Comparison of ENCODE assay signal across 7 mouse cellular contexts in the genomic region with DNA sequence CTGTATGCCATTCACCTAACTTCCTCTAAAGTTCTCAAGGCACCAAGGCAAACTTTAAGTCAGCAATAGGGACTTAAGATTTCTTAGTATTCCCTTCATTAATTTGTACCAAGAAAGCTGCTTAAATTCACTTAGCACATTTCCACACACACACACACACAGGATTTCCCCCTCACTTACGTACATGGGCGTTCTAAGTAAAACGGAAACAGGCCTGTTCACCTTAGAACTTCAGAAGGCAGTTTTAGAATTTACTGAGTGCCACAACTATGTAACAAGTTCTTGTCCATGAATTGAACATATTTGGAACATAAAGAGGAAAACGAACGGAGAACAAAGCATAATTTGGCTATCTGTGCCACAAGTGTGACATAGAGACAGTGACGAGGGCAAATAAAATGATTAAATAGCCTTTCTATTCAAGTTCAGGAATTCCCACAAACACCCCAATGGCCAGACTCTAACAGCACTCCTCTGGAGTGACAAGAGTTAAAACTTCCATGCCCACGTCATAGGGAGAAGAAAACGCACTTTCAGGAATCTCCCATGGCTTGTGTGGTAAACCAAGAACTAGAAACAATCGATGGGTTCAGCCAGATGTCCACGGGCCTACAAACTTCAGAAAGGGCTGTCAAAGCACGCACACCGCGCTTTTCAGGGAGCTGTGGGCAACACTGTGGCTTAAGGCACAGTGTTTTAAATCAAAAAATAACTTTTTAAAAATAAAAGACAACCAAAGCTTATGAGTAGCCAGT. TPM values are rescaled to one million over a fixed set of nuclear protein-coding genes. Genes with fewer than 3 reads are reported as not detected.
DNase-seq lines count a peak whose midpoint lies in the region; ATAC-seq and TF ChIP-seq lines count a peak whose summit lies in the region.

No protein-coding gene starts in this region.

- peak overlapping the region; percentile 92 to 99 (median 95) for H3K4me3 ChIP-seq in CH12.LX (replicated peaks in 1 of 3; ENCODE audit: low read depth in 2 of 3, low read length in 2 of 3, poor library complexity in 1 of 3)
- peak overlapping the region; percentile 60 to 93 for H3K4me3 ChIP-seq in heart, embryonic 14.5 days (ENCODE audit: control insufficient read depth in 1 of 2, insufficient read depth in 1 of 2, low read depth in 1 of 2, low read length in 2 of 2)
- peak overlapping the region; percentile 80 for H3K4me3 ChIP-seq in limb, embryonic 12.5 days (replicated peaks)
- peak overlapping the region; percentile 82 for H3K4me3 ChIP-seq in neural tube, embryonic 14.5 days (ENCODE audit: low read depth, low read length)

- H3K27me3 ChIP-seq in CH12.LX (replicated peaks) = no peaks in the 10 kb centered on the region
- no peaks in the 10 kb centered on the region for H3K27me3 ChIP-seq in heart, embryonic 14.5 days (ENCODE audit: control insufficient read depth, insufficient read depth, low read length)
- no peaks in the 10 kb centered on the region for H3K27me3 ChIP-seq in limb, embryonic 12.5 days
- H3K27me3 ChIP-seq in neural tube, embryonic 14.5 days (ENCODE audit: control insufficient read depth, insufficient read depth, low read length) = no peaks in the 10 kb centered on the region

- peak overlapping the region; percentile 76 for H3K9ac ChIP-seq in CH12.LX (ENCODE audit: insufficient read depth, low read depth)
- peak overlapping the region; percentile 93 for H3K9ac ChIP-seq in heart, embryonic 14.5 days (ENCODE audit: low read length)
- peak overlapping the region; percentile 78 for H3K9ac ChIP-seq in limb, embryonic 12.5 days (replicated peaks)
- H3K9ac ChIP-seq in neural tube, embryonic 14.5 days (replicated peaks; ENCODE audit: low read depth, low read length) = no peak overlapping the region; the same call in 1 of the 2 replicates

- peaks cover 7 to 61% of the 10 kb centered on the region in 2 experiments for H3K4me1 ChIP-seq in CH12.LX (ENCODE audit: control insufficient read depth in 1 of 2, insufficient read depth in 2 of 2)
- H3K4me1 ChIP-seq in heart, embryonic 14.5 days (ENCODE audit: control insufficient read depth in 2 of 2, insufficient read depth in 2 of 2, low read length in 2 of 2) = peaks cover 8 to 24% of the 10 kb centered on the region in 2 experiments
- H3K4me1 ChIP-seq in limb, embryonic 12.5 days (replicated peaks) = peaks cover 37% of the 10 kb centered on the region
- peaks cover 9% of the 10 kb centered on the region for H3K4me1 ChIP-seq in neural tube, embryonic 14.5 days (ENCODE audit: control insufficient read depth, insufficient read depth, low read length)

- peak overlapping the region; percentile 63 for H3K27ac ChIP-seq in CH12.LX (ENCODE audit: insufficient read depth, low read depth)
- peak overlapping the region; percentile 66 to 92 for H3K27ac ChIP-seq in heart, embryonic 14.5 days (replicated peaks in 1 of 2; ENCODE audit: control insufficient read depth in 1 of 2, insufficient read depth in 1 of 2, low read depth in 2 of 2, low read length in 2 of 2)
- peak overlapping the region; percentile 30; the same call in 1 of the 2 replicates for H3K27ac ChIP-seq in limb, embryonic 12.5 days
- H3K27ac ChIP-seq in neural tube, embryonic 14.5 days (ENCODE audit: low read depth, low read length) = no peak overlapping the region

- no peak for ATAC-seq in heart, embryonic 14.5 days (ENCODE audit: insufficient number of reproducible peaks, insufficient read depth, low FRiP score, low read depth)
- no peak for ATAC-seq in limb, embryonic 12.5 days (ENCODE audit: insufficient number of reproducible peaks, insufficient read depth, low FRiP score, low TSS enrichment, low read depth)
- ATAC-seq in neural tube, embryonic 14.5 days (ENCODE audit: low read depth) = no peak

- peaks cover 79% of the 10 kb centered on the region for H3K79me2 ChIP-seq in CH12.LX (replicated peaks; ENCODE audit: control insufficient read depth, extremely low read depth, insufficient read depth, poor library complexity, severe bottlenecking)

- dilution Hi-C loops in CH12.LX (cut with MboI; ENCODE audit: extremely low pct_ligation_motif_present, extremely low pct_unique_long_range_greater_than_20kb, low sequenced_read_pairs) = no loop called here

- no peak for TF ChIP-seq CTCF in CH12.LX (conservative IDR thresholded peaks at IDR 0.05 in 1 of 2, IDR thresholded peaks at IDR 0.05 in 1 of 2; ENCODE audit: low read depth in 2 of 2, low read length in 2 of 2)

- no peak for TF ChIP-seq EP300 in CH12.LX (IDR thresholded peaks at IDR 0.05; ENCODE audit: low read length)

- in situ Hi-C loops in CH12.LX (cut with MboI; ENCODE audit: low pct_ligation_motif_present, low pct_unique_long_range_greater_than_20kb, low sequenced_read_pairs) = no loop called here

- H3K9me3 ChIP-seq in CH12.LX (replicated peaks; ENCODE audit: low read length) = no peaks in the 10 kb centered on the region
- no peaks in the 10 kb centered on the region for H3K9me3 ChIP-seq in heart, embryonic 14.5 days (ENCODE audit: control insufficient read depth, low read length)
- no peaks in the 10 kb centered on the region for H3K9me3 ChIP-seq in limb, embryonic 12.5 days
- H3K9me3 ChIP-seq in neural tube, embryonic 14.5 days (ENCODE audit: control insufficient read depth, low read length) = no peaks in the 10 kb centered on the region

- peaks cover 31 to 58% of the 10 kb centered on the region in 2 experiments for H3K36me3 ChIP-seq in CH12.LX (replicated peaks in 1 of 2; ENCODE audit: control insufficient read depth in 1 of 2, insufficient read depth in 1 of 2, low read length in 1 of 2)
- peaks cover 35% of the 10 kb centered on the region for H3K36me3 ChIP-seq in heart, embryonic 14.5 days (ENCODE audit: control insufficient read depth, insufficient read depth, low read length)
- peaks cover 33% of the 10 kb centered on the region for H3K36me3 ChIP-seq in limb, embryonic 12.5 days
- H3K36me3 ChIP-seq in neural tube, embryonic 14.5 days (ENCODE audit: control insufficient read depth, insufficient read depth, low read length) = peaks cover 10% of the 10 kb centered on the region; the same call in 1 of the 2 replicates

- TF ChIP-seq POLR2A in CH12.LX (IDR thresholded peaks at IDR 0.05; ENCODE audit: low read depth, low read length) = 0 out of 2 replicates have a peak, but pooled peaks have one; percentile 10

- DNase-seq in CH12.LX (ENCODE audit: extremely low read depth) (no peak), adipocyte (ENCODE audit: low spot score) (peak; percentile 85)
- DNase-seq in yolk sac, embryonic 10.5 days (ENCODE audit: low spot score) = no peak
- DNase-seq in urinary bladder, postnatal 10 days (ENCODE audit: low spot score) = no peak

- H3K4me2 ChIP-seq in CH12.LX (ENCODE audit: insufficient read depth, low read depth, poor library complexity, severe bottlenecking) = peak overlapping the region; percentile 75
- peak overlapping the region; percentile 88 for H3K4me2 ChIP-seq in heart, embryonic 14.5 days (ENCODE audit: low read length)
- peak overlapping the region; percentile 86 for H3K4me2 ChIP-seq in limb, embryonic 12.5 days
- H3K4me2 ChIP-seq in neural tube, embryonic 14.5 days (ENCODE audit: low read depth, low read length) = peak overlapping the region; percentile 88

- WGBS in heart, embryonic 14.5 days = 49% methylated on average over 13 of the region's 13 CpGs
- 43% methylated on average over 13 of the region's 13 CpGs for WGBS in limb, embryonic 12.5 days
- WGBS in neural tube, embryonic 14.5 days = 46% methylated on average over 13 of the region's 13 CpGs

- no peak for TF ChIP-seq RAD21 in CH12.LX (IDR thresholded peaks at IDR 0.05; ENCODE audit: low read depth, low read length)

TF ChIP-seq in CH12.LX, 34 proteins besides CTCF, POLR2A, EP300 and RAD21 (continues in another document):
- TF ChIP-seq MAFK (IDR thresholded peaks at IDR 0.05; ENCODE audit: insufficient replicate concordance, low read length) (no peak), ZKSCAN1 (IDR thresholded peaks at IDR 0.05; ENCODE audit: borderline replicate concordance, low read depth, low read length) (no peak), GABPA (IDR thresholded peaks at IDR 0.05; ENCODE audit: insufficient replicate concordance, low read depth, low read length) (no peak), ZNF384 (IDR thresholded peaks at IDR 0.05; ENCODE audit: low read depth, low read length) (no peak), POLR2AphosphoS2 (IDR thresholded peaks at IDR 0.05; ENCODE audit: low read depth, low read length) (no peak), USF2 (conservative IDR thresholded peaks at IDR 0.05; ENCODE audit: low read depth, low read length) (no peak), UBTF (IDR thresholded peaks at IDR 0.05; ENCODE audit: low read depth, low read length) (no peak), ELF1 (IDR thresholded peaks at IDR 0.05; ENCODE audit: low read depth, low read length) (peak; percentile 35; the same call in 1 of the 2 replicates), CHD2 (IDR thresholded peaks at IDR 0.05; ENCODE audit: low read length) (no peak), CHD1 (IDR thresholded peaks at IDR 0.05; ENCODE audit: low read depth, low read length) (peak; percentile 87), SMC3 (IDR thresholded peaks at IDR 0.05; ENCODE audit: low read depth, low read length) (peak; percentile 23; the same call in 1 of the 2 replicates), TBP (conservative IDR thresholded peaks at IDR 0.05; ENCODE audit: low read depth, low read length) (no peak), PAX5 (IDR thresholded peaks at IDR 0.05; ENCODE audit: low read length) (no peak), HCFC1 (IDR thresholded peaks at IDR 0.05; ENCODE audit: low read depth, low read length) (no peak), NELFE (IDR thresholded peaks at IDR 0.05; ENCODE audit: low read depth, low read length) (no peak), MAX (IDR thresholded peaks at IDR 0.05; ENCODE audit: low read length) (no peak), JUND (conservative IDR thresholded peaks at IDR 0.05; ENCODE audit: low read depth, low read length) (no peak), MAZ (IDR thresholded peaks at IDR 0.05; ENCODE audit: low read depth, low read length) (no peak), KAT2A (IDR thresholded peaks at IDR 0.05; ENCODE audit: insufficient replicate concordance, low read length) (no peak), SIN3A (IDR thresholded peaks at IDR 0.05; ENCODE audit: low read length) (no peak), USF1 (IDR thresholded peaks at IDR 0.05; ENCODE audit: low read depth, low read length) (no peak), ETS1 (conservative IDR thresholded peaks at IDR 0.05; ENCODE audit: low read depth, low read length) (peak; percentile 56; the same call in 1 of the 2 replicates), JUN (IDR thresholded peaks at IDR 0.05; ENCODE audit: insufficient read depth, low read depth, low read length) (no peak)

RNA-seq across cellular contexts. Expression of a gene that starts 18.4 kb away (rescaled TPM):
- total RNA-seq in CH12.LX (2012; rRNA removed) (13.9 and 17.1 TPM in 2 replicates), CH12.LX (2014; rRNA removed) (19.7 and 23.7 TPM in 2 replicates)
- polyA plus RNA-seq in CH12.LX (2012; ENCODE audit: insufficient read length, low read depth) = 11.4 and 13.7 TPM in 2 replicates
- polyA plus RNA-seq in heart, embryonic 14.5 days (2014; fragmentation: Nextera tagmentation; extraction: Ambion mirVana) = 2.7 and 3.1 TPM in 2 replicates
- 3.5 TPM in 2 replicates for polyA plus RNA-seq in limb, embryonic 12.5 days (2016; fragmentation: Nextera tagmentation; extraction: Ambion mirVana)
- 1.8 and 2.2 TPM in 2 replicates for polyA plus RNA-seq in neural tube, embryonic 14.5 days (2014; fragmentation: Nextera tagmentation; extraction: Ambion mirVana)
